Comparison of ENCODE assay signal across 30 mouse cellular contexts in the genomic region with DNA sequence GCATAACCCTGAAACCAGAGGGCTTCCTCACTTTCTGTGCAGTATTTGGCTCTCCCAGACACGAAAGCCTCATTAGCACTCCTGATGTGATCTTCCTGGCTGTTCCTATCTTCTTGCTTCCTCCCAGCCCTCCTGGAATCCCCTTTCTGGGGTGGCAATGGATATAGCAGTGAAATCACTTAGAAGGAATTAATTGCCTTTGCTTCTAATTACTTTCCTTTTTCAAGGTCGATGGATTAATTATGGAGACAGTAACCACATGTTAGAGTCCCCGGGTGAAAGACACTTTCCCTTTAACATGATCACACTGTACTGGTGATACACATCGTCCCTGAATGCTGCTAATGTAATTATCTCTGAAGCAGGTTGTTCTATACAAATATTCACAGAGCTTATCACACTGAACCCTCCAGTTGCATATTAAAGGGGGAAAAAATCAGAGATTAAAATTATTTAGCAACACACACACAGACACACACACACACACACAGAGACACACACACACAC.
A peak's percentile ranks its signal among the peaks of the same experiment; 100 is the strongest.
DNase-seq lines count a peak whose midpoint lies in the region; ATAC-seq and TF ChIP-seq lines count a peak whose summit lies in the region.
"Had no signal": no experiment of that assay in that cellular context is flagged by ENCODE, and none has a peak within 500 bp of the region (broad histone marks: within the 10 kb centered on the region; RNA-seq: fewer than 3 reads in every experiment).

No protein-coding gene starts in this region.

- no peaks in the 10 kb centered on the region for H3K79me2 ChIP-seq in CH12.LX (replicated peaks; ENCODE audit: control insufficient read depth, extremely low read depth, insufficient read depth, poor library complexity, severe bottlenecking)

- ATAC-seq in forebrain, embryonic 13.5 days = peak; percentile 50; the same call in 1 of the 2 replicates
- no peak for ATAC-seq in forebrain, embryonic 16.5 days
- ATAC-seq in intestine, embryonic 14.5 days (replicated peaks; ENCODE audit: low FRiP score, low TSS enrichment, low read depth) = no peak
- ATAC-seq in intestine, embryonic 15.5 days = no peak
- ATAC-seq in hindbrain, embryonic 16.5 days = peak; percentile 60; the same call in 1 of the 2 replicates
- ATAC-seq: inflammation-experienced regulatory T-cells, adult 6 months had no signal

- dilution Hi-C loops in CH12.LX (cut with MboI; ENCODE audit: extremely low pct_ligation_motif_present, extremely low pct_unique_long_range_greater_than_20kb, low sequenced_read_pairs) = no loop called here

- H3K36me3 ChIP-seq in forebrain, embryonic 13.5 days (ENCODE audit: poor library complexity, severe bottlenecking) = no peaks in the 10 kb centered on the region
- no peaks in the 10 kb centered on the region for H3K36me3 ChIP-seq in forebrain, embryonic 16.5 days (ENCODE audit: control insufficient read depth, insufficient read depth)
- no peaks in the 10 kb centered on the region for H3K36me3 ChIP-seq in intestine, embryonic 14.5 days (ENCODE audit: control insufficient read depth, insufficient read depth, low read length)
- no peaks in the 10 kb centered on the region for H3K36me3 ChIP-seq in intestine, embryonic 15.5 days
- no peaks in the 10 kb centered on the region for H3K36me3 ChIP-seq in CH12.LX (replicated peaks in 1 of 2; ENCODE audit: control insufficient read depth in 1 of 2, insufficient read depth in 1 of 2, low read length in 1 of 2)
- no peaks in the 10 kb centered on the region for H3K36me3 ChIP-seq in hindbrain, embryonic 16.5 days (ENCODE audit: control insufficient read depth, insufficient read depth, low read length)
- H3K36me3 ChIP-seq: G1E; limb, embryonic 15.5 days; liver, embryonic 13.5 days; stomach, embryonic 15.5 days had no signal

- no peak overlapping the region for H3K27ac ChIP-seq in forebrain, embryonic 13.5 days
- no peak overlapping the region for H3K27ac ChIP-seq in forebrain, embryonic 16.5 days (ENCODE audit: low read length)
- no peak overlapping the region for H3K27ac ChIP-seq in intestine, embryonic 14.5 days (ENCODE audit: low read depth)
- H3K27ac ChIP-seq in intestine, embryonic 15.5 days = no peak overlapping the region
- no peak overlapping the region for H3K27ac ChIP-seq in CH12.LX (ENCODE audit: insufficient read depth, low read depth)
- H3K27ac ChIP-seq in hindbrain, embryonic 16.5 days (ENCODE audit: low read depth, low read length) = no peak overlapping the region
- H3K27ac ChIP-seq: layer of hippocampus, adult 2 months; limb, embryonic 15.5 days; liver, embryonic 13.5 days; macrophage; stomach, embryonic 15.5 days had no signal

- TF ChIP-seq POLR2A in CH12.LX (IDR thresholded peaks at IDR 0.05; ENCODE audit: low read depth, low read length) = no peak
- TF ChIP-seq POLR2A in lung, adult 2 months (IDR thresholded peaks at IDR 0.05; ENCODE audit: borderline replicate concordance, extremely low read depth, low read depth, low read length) = no peak

- WGBS in forebrain, embryonic 13.5 days = 31% methylated on average over 4 of the region's 4 CpGs
- WGBS in forebrain, embryonic 16.5 days = 16% methylated on average over 4 of the region's 4 CpGs
- 72% methylated on average over 4 of the region's 4 CpGs for WGBS in intestine, embryonic 14.5 days
- 69% methylated on average over 4 of the region's 4 CpGs for WGBS in intestine, embryonic 15.5 days
- 43% methylated on average over 4 of the region's 4 CpGs for WGBS in hindbrain, embryonic 16.5 days
- 73% methylated on average over 4 of the region's 4 CpGs for WGBS in lung, adult 2 months

- no peak for TF ChIP-seq EP300 in CH12.LX (IDR thresholded peaks at IDR 0.05; ENCODE audit: low read length)

- TF ChIP-seq CTCF in CH12.LX (conservative IDR thresholded peaks at IDR 0.05 in 1 of 2, IDR thresholded peaks at IDR 0.05 in 1 of 2; ENCODE audit: low read depth in 2 of 2, low read length in 2 of 2) = no peak
- TF ChIP-seq CTCF in lung, adult 2 months (IDR thresholded peaks at IDR 0.05; ENCODE audit: insufficient read depth, low read length) = no peak

- H3K9ac ChIP-seq in forebrain, embryonic 13.5 days = no peak overlapping the region
- H3K9ac ChIP-seq in forebrain, embryonic 16.5 days (replicated peaks; ENCODE audit: low read depth, low read length) = no peak overlapping the region
- H3K9ac ChIP-seq in intestine, embryonic 14.5 days (ENCODE audit: low read length) = no peak overlapping the region
- H3K9ac ChIP-seq in intestine, embryonic 15.5 days = no peak overlapping the region
- no peak overlapping the region for H3K9ac ChIP-seq in CH12.LX (ENCODE audit: insufficient read depth, low read depth)
- H3K9ac ChIP-seq in hindbrain, embryonic 16.5 days (ENCODE audit: low read depth, low read length) = no peak overlapping the region
- H3K9ac ChIP-seq: limb, embryonic 15.5 days; liver, embryonic 13.5 days; stomach, embryonic 15.5 days had no signal

- DNase-seq in intestine, embryonic 14.5 days (ENCODE audit: low spot score) = peak; percentile 13
- DNase-seq in CH12.LX (ENCODE audit: extremely low read depth) = no peak
- DNase-seq in left cerebral cortex, postnatal 10 days (ENCODE audit: extremely low spot score in 1 of 2, low spot score in 2 of 2) = no peak
- no peak for DNase-seq in lung, adult 2 months
- DNase-seq: adrenal gland, postnatal 14 days; cerebellum, adult 18-20 months; cerebellum, postnatal 10 days; gastrocnemius, postnatal 36 days; heart, adult 18-20 months; heart, postnatal 36 days; kidney, adult 2 months; kidney, postnatal 36 days; left cerebral cortex, postnatal 4 days; liver, embryonic 13.5 days; lung, adult 18-20 months; lung, postnatal 10 days; right cerebral cortex, postnatal 14 days; thymus, postnatal 14 days had no signal

- H3K4me3 ChIP-seq in forebrain, embryonic 13.5 days = no peak overlapping the region
- no peak overlapping the region for H3K4me3 ChIP-seq in forebrain, embryonic 16.5 days (replicated peaks; ENCODE audit: low read length)
- H3K4me3 ChIP-seq in intestine, embryonic 14.5 days (ENCODE audit: low read depth, low read length) = no peak overlapping the region
- no peak overlapping the region for H3K4me3 ChIP-seq in intestine, embryonic 15.5 days (replicated peaks)
- H3K4me3 ChIP-seq in CH12.LX (replicated peaks in 1 of 3; ENCODE audit: low read depth in 2 of 3, low read length in 2 of 3, poor library complexity in 1 of 3) = no peak overlapping the region
- H3K4me3 ChIP-seq in hindbrain, embryonic 16.5 days (ENCODE audit: low read length) = no peak overlapping the region
- no peak overlapping the region for H3K4me3 ChIP-seq in lung, adult 2 months (replicated peaks; ENCODE audit: extremely low read depth, low read depth, low read length)
- H3K4me3 ChIP-seq: erythroblast, embryonic 14.5 days; layer of hippocampus, adult 2 months; limb, embryonic 15.5 days; liver, embryonic 13.5 days; stomach, embryonic 15.5 days had no signal

- no peak for TF ChIP-seq RAD21 in CH12.LX (IDR thresholded peaks at IDR 0.05; ENCODE audit: low read depth, low read length)

- intact Hi-C loops in left cerebral cortex, postnatal 10 days (cut with DNase I) = no loop called here

- H3K27me3 ChIP-seq in forebrain, embryonic 13.5 days = 0 out of 2 replicates have a peak, but pooled peaks cover 4% of the 10 kb centered on the region
- H3K27me3 ChIP-seq in forebrain, embryonic 16.5 days (replicated peaks; ENCODE audit: control insufficient read depth, insufficient read depth, low read length) = no peaks in the 10 kb centered on the region
- no peaks in the 10 kb centered on the region for H3K27me3 ChIP-seq in intestine, embryonic 14.5 days (replicated peaks; ENCODE audit: control insufficient read depth, insufficient read depth, low read length)
- H3K27me3 ChIP-seq in intestine, embryonic 15.5 days (replicated peaks) = no peaks in the 10 kb centered on the region
- peaks cover 2% of the 10 kb centered on the region for H3K27me3 ChIP-seq in CH12.LX (replicated peaks)
- no peaks in the 10 kb centered on the region for H3K27me3 ChIP-seq in hindbrain, embryonic 16.5 days (replicated peaks; ENCODE audit: control insufficient read depth, insufficient read depth, low read length)
- H3K27me3 ChIP-seq: limb, embryonic 15.5 days; liver, embryonic 13.5 days; stomach, embryonic 15.5 days had no signal

- in situ Hi-C loops in CH12.LX (cut with MboI; ENCODE audit: low pct_ligation_motif_present, low pct_unique_long_range_greater_than_20kb, low sequenced_read_pairs) = no loop called here

- H3K4me2 ChIP-seq in forebrain, embryonic 13.5 days = no peak overlapping the region
- H3K4me2 ChIP-seq in forebrain, embryonic 16.5 days (ENCODE audit: low read length) = no peak overlapping the region
- no peak overlapping the region for H3K4me2 ChIP-seq in intestine, embryonic 14.5 days (ENCODE audit: low read length)
- no peak overlapping the region for H3K4me2 ChIP-seq in intestine, embryonic 15.5 days (replicated peaks)
- no peak overlapping the region for H3K4me2 ChIP-seq in CH12.LX (ENCODE audit: insufficient read depth, low read depth, poor library complexity, severe bottlenecking)
- H3K4me2 ChIP-seq in hindbrain, embryonic 16.5 days (ENCODE audit: low read length) = no peak overlapping the region
- H3K4me2 ChIP-seq: heart, embryonic 11.5 days; limb, embryonic 15.5 days; liver, embryonic 13.5 days; stomach, embryonic 15.5 days had no signal

- peaks cover 15% of the 10 kb centered on the region for H3K4me1 ChIP-seq in forebrain, embryonic 13.5 days
- peaks cover 3% of the 10 kb centered on the region; the same call in 1 of the 2 replicates for H3K4me1 ChIP-seq in forebrain, embryonic 16.5 days (replicated peaks; ENCODE audit: control insufficient read depth, insufficient read depth, low read length)
- H3K4me1 ChIP-seq in intestine, embryonic 14.5 days (replicated peaks; ENCODE audit: control insufficient read depth, insufficient read depth, low read length) = no peaks in the 10 kb centered on the region
- H3K4me1 ChIP-seq in intestine, embryonic 15.5 days (replicated peaks) = no peaks in the 10 kb centered on the region
- peaks cover 0 to 31% of the 10 kb centered on the region in 2 experiments; a peak in 3 of 4 replicates for H3K4me1 ChIP-seq in CH12.LX (ENCODE audit: control insufficient read depth in 1 of 2, insufficient read depth in 2 of 2)
- no peaks in the 10 kb centered on the region for H3K4me1 ChIP-seq in hindbrain, embryonic 16.5 days (ENCODE audit: control insufficient read depth, insufficient read depth, low read depth, low read length)
- H3K4me1 ChIP-seq in lung, adult 2 months (ENCODE audit: control insufficient read depth, insufficient read depth, low read length) = no peaks in the 10 kb centered on the region
- H3K4me1 ChIP-seq: limb, embryonic 15.5 days; stomach, embryonic 15.5 days had no signal

- no peaks in the 10 kb centered on the region for H3K9me3 ChIP-seq in forebrain, embryonic 13.5 days (replicated peaks)
- H3K9me3 ChIP-seq in forebrain, embryonic 16.5 days (ENCODE audit: control insufficient read depth, low read length) = no peaks in the 10 kb centered on the region
- no peaks in the 10 kb centered on the region for H3K9me3 ChIP-seq in intestine, embryonic 14.5 days (ENCODE audit: control insufficient read depth, low read length)
- H3K9me3 ChIP-seq in intestine, embryonic 15.5 days = no peaks in the 10 kb centered on the region
- no peaks in the 10 kb centered on the region for H3K9me3 ChIP-seq in CH12.LX (replicated peaks; ENCODE audit: low read length)
- no peaks in the 10 kb centered on the region for H3K9me3 ChIP-seq in hindbrain, embryonic 16.5 days (ENCODE audit: control insufficient read depth, low read length)
- H3K9me3 ChIP-seq: G1E; limb, embryonic 15.5 days; liver, embryonic 13.5 days; stomach, embryonic 15.5 days had no signal

Comparison
In these comparisons a context has a peak if more than half of its experiments do, and no peak if none do; other contexts are left out.
1. ATAC-seq: peak in forebrain, embryonic 13.5 days (single experiment) and hindbrain, embryonic 16.5 days (single experiment); none in forebrain, embryonic 16.5 days (single experiment), intestine, embryonic 14.5 days (single experiment) and intestine, embryonic 15.5 days (single experiment).